8 mouse cellular contexts compared by ENCODE assay signal in genomic region chr1:191316818-191317217, GRCm38 (mm10). TPM values are rescaled to one million over a fixed set of nuclear protein-coding genes. Genes with fewer than 3 reads are reported as not detected.
DNase-seq lines count a peak whose midpoint lies in the region; ATAC-seq and TF ChIP-seq lines count a peak whose summit lies in the region.

No protein-coding gene starts in this region.

- no peak for DNase-seq in heart, adult 2 months
- no peak for DNase-seq in heart, postnatal 4 days
- DNase-seq in 3T3-L1 (ENCODE audit: low read depth, low spot score) = peak; percentile 25
- DNase-seq in forebrain, postnatal 0 days = no peak
- DNase-seq in lung, postnatal 10 days = peak; percentile 53
- DNase-seq in kidney, postnatal 4 days = no peak
- no peak for DNase-seq in adrenal gland, postnatal 36 days

- H3K27ac ChIP-seq in heart, adult 2 months = no peak overlapping the region; the same call in 1 of the 2 replicates
- H3K27ac ChIP-seq in forebrain, postnatal 0 days (ENCODE audit: low read depth, low read length) = no peak overlapping the region

- peak; percentile 34 for TF ChIP-seq CTCF in heart, adult 2 months (IDR thresholded peaks at IDR 0.05)
- TF ChIP-seq CTCF in forebrain, postnatal 0 days (IDR thresholded peaks at IDR 0.05; ENCODE audit: low read depth) = 0 out of 2 replicates have a peak, but pooled peaks have one; percentile 27

- H3K27me3 ChIP-seq in heart, adult 2 months (ENCODE audit: control insufficient read depth, insufficient read depth, low read length) = no peaks in the 10 kb centered on the region
- H3K27me3 ChIP-seq in forebrain, postnatal 0 days (ENCODE audit: insufficient read depth, low read length) = no peaks in the 10 kb centered on the region

- TF ChIP-seq POLR2A in heart, adult 2 months (IDR thresholded peaks at IDR 0.05; ENCODE audit: insufficient read depth, low read depth, low read length) = no peak

- H3K79me2 ChIP-seq in heart, adult 2 months (replicated peaks; ENCODE audit: control insufficient read depth, insufficient read depth, low read length) = no peaks in the 10 kb centered on the region; the same call in none of the 2 replicates

- H3K4me1 ChIP-seq in heart, adult 2 months (ENCODE audit: control insufficient read depth, insufficient read depth, low read length) = peaks cover 6% of the 10 kb centered on the region
- 0 out of 2 replicates have a peak, but pooled peaks cover 6% of the 10 kb centered on the region for H3K4me1 ChIP-seq in forebrain, postnatal 0 days (ENCODE audit: insufficient read depth)

- H3K4me2 ChIP-seq in forebrain, postnatal 0 days (ENCODE audit: low read depth) = peak overlapping the region; percentile 66

- 82% methylated on average over 8 of the region's 8 CpGs for WGBS in heart, adult 2 months
- WGBS in forebrain, postnatal 0 days = 78% methylated on average over 8 of the region's 8 CpGs

- no peak overlapping the region for H3K9ac ChIP-seq in heart, adult 2 months (ENCODE audit: low read depth, low read length)
- peak overlapping the region; percentile 89 for H3K9ac ChIP-seq in forebrain, postnatal 0 days

- H3K36me3 ChIP-seq in heart, adult 2 months (ENCODE audit: control insufficient read depth, insufficient read depth, low read length) = no peaks in the 10 kb centered on the region
- H3K36me3 ChIP-seq in forebrain, postnatal 0 days (ENCODE audit: insufficient read depth) = no peaks in the 10 kb centered on the region

- H3K9me3 ChIP-seq in forebrain, postnatal 0 days (ENCODE audit: low read length) = no peaks in the 10 kb centered on the region

- peak overlapping the region; percentile 83; the same call in 1 of the 2 replicates for H3K4me3 ChIP-seq in heart, adult 2 months
- peak overlapping the region; percentile 70 for H3K4me3 ChIP-seq in forebrain, postnatal 0 days (ENCODE audit: low read depth, low read length)

- no peak for ATAC-seq in forebrain, postnatal 0 days
- ATAC-seq in frontal cortex, adult (ENCODE audit: low TSS enrichment) = no peak

- intact Hi-C loops in heart, adult 2 months (cut with DNase I) = loop anchor here (5.0 to 10.0 kb wide), 3 partner anchors 75 to 588 kb away; partner anchors contain the start of genes Lpgat1 and Slc30a1

- TF ChIP-seq EP300 in heart, adult 2 months (IDR thresholded peaks at IDR 0.05; ENCODE audit: insufficient read depth, low read depth, low read length) = no peak

RNA-seq across cellular contexts. Expression of gene Nenf, which starts 1.2 kb away (rescaled TPM):
- 100 to 1,000 TPM in 1 of 2 experiments, 10 to 100 TPM in 1; 95.9 to 107 TPM for total RNA-seq in heart, adult 2 months (2021)
- 139 and 182 TPM in 2 replicates for polyA plus RNA-seq in heart, adult 2 months (2012; rRNA removed)
- total RNA-seq in heart, postnatal 4 days (2021) = 100 to 1,000 TPM in 1 of 2 experiments, 10 to 100 TPM in 1; 97.3 to 103 TPM
- 170 and 329 TPM in 2 replicates for total RNA-seq in forebrain, postnatal 0 days (2014; rRNA removed)
- 189 and 236 TPM in 2 replicates for polyA plus RNA-seq in forebrain, postnatal 0 days (2015; fragmentation: Nextera tagmentation; extraction: Ambion mirVana)
- total RNA-seq in adrenal gland, postnatal 36 days (2021) = 100 to 1,000 TPM in 1 of 2 experiments, 10 to 100 TPM in 1; 86.6 to 103 TPM

RNA-seq across cellular contexts. Expression of gene Tmem206, which starts 8.9 kb away (rescaled TPM):
- 1 to 10 TPM; 3.3 to 3.6 TPM for total RNA-seq in heart, adult 2 months (2021)
- polyA plus RNA-seq in heart, adult 2 months (2012; rRNA removed) = 3.9 and 6.0 TPM in 2 replicates
- total RNA-seq in heart, postnatal 4 days (2021) = 1 to 10 TPM; 5.6 to 6.6 TPM
- total RNA-seq in forebrain, postnatal 0 days (2014; rRNA removed) = 20.2 and 28.3 TPM in 2 replicates
- 26.1 and 30.8 TPM in 2 replicates for polyA plus RNA-seq in forebrain, postnatal 0 days (2015; fragmentation: Nextera tagmentation; extraction: Ambion mirVana)
- total RNA-seq in adrenal gland, postnatal 36 days (2021) = 1 to 10 TPM; 4.7 to 6.0 TPM

Comparison
In these comparisons a context has a peak if more than half of its experiments do, and no peak if none do; other contexts are left out.
1. DNase-seq: peak in 3T3-L1 (single experiment) and lung, postnatal 10 days (single experiment); none in heart, adult 2 months (0 of 2), heart, postnatal 4 days (single experiment), forebrain, postnatal 0 days (single experiment), kidney, postnatal 4 days (0 of 2) and adrenal gland, postnatal 36 days (0 of 2).